Mouse (Mus musculus) bone marrow macrophage, adult 2 months (primary cell): ENCODE measurements around the gene Pdhx.

Experiments used
- CTCF ChIP-seq: IDR thresholded peaks from 2 replicates; pipeline ENCODE4 v1.5.1; 2012; ENCODE audit warnings: low read depth, mild to moderate bottlenecking, low read length, moderate library complexity
- POLR2A ChIP-seq: IDR thresholded peaks from 2 replicates; pipeline ENCODE4 v1.6.1; 2012; ENCODE audit warnings: mild to moderate bottlenecking, low read depth, low read length, borderline replicate concordance

DNA sequence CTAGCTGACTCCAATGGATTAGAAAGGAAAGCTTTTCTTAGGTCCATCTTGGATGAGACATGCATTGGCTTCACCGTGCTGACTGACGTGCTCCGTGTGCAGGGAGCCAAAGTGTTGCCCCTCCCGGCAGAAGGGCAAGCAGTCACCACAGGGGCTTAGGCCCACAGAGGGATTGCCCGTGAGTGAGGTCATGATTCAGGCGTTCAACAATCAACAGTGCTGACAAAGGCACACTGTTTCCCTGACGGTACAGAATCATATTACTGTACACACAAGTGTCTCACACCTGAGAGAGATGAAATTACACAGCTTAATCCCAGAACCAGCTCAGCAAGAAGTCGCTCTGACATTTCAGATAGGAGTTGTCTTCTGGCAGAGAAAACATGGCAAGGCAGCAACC lies 38.4 kb upstream of the Pdhx start:
- TF ChIP-seq CTCF = no peak
- TF ChIP-seq POLR2A = no peak
